Comparison of ENCODE assay signal across 36 mouse cellular contexts in the genomic region with DNA sequence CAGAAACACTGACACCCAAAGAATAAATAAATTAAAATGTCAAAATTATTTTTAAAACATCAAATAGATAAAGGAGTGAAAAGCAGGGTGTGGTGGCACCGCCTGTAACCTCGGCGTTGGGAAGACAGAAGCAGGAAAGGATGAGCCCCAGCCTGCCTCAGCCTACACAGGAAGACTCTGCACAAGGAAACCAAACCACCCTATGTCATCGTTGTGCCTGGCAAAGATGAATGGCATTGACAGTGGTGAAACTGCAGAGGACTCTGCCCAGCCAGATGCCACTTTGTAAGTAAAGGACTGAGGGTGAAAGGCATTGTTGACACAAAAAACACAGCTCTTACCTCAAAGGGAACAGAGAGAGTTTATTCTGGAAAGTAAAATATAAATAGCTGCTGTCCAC. TPM values are rescaled to one million over a fixed set of nuclear protein-coding genes. Genes with fewer than 3 reads are reported as not detected.
"Had no signal": no experiment of that assay in that cellular context is flagged by ENCODE, and none has a peak within 500 bp of the region (broad histone marks: within the 10 kb centered on the region; RNA-seq: fewer than 3 reads in every experiment).

No protein-coding gene starts in this region.

- H3K36me3 ChIP-seq: heart, embryonic 10.5 days; heart, embryonic 12.5 days; heart, embryonic 13.5 days; heart, embryonic 15.5 days; hindbrain, embryonic 10.5 days; hindbrain, embryonic 12.5 days; hindbrain, embryonic 13.5 days; hindbrain, embryonic 15.5 days; intestine, embryonic 15.5 days; kidney, embryonic 15.5 days had no signal

- H3K27me3 ChIP-seq: heart, embryonic 12.5 days; heart, embryonic 13.5 days; heart, embryonic 15.5 days; hindbrain, embryonic 12.5 days; hindbrain, embryonic 13.5 days; hindbrain, embryonic 15.5 days; intestine, embryonic 15.5 days; kidney, embryonic 15.5 days had no signal

- H3K27ac ChIP-seq: heart, embryonic 10.5 days; heart, embryonic 13.5 days; heart, embryonic 15.5 days; hindbrain, embryonic 10.5 days; hindbrain, embryonic 12.5 days; hindbrain, embryonic 13.5 days; hindbrain, embryonic 14.5 days; hindbrain, embryonic 15.5 days; hindbrain, postnatal 0 days; intestine, embryonic 15.5 days; kidney, embryonic 15.5 days; kidney, postnatal 0 days; layer of hippocampus, adult 2 months had no signal

- ATAC-seq: hindbrain, embryonic 16.5 days; hindbrain, postnatal 0 days; inflammation-experienced regulatory T-cells, adult 6 months; intestine, embryonic 15.5 days; intestine, embryonic 16.5 days; intestine, postnatal 0 days had no signal

- H3K4me2 ChIP-seq: heart, embryonic 11.5 days; heart, embryonic 12.5 days; heart, embryonic 13.5 days; heart, embryonic 15.5 days; hindbrain, embryonic 12.5 days; hindbrain, embryonic 13.5 days; hindbrain, embryonic 14.5 days; hindbrain, embryonic 15.5 days; intestine, embryonic 15.5 days; kidney, embryonic 15.5 days had no signal

- H3K9ac ChIP-seq: heart, embryonic 12.5 days; heart, embryonic 13.5 days; heart, embryonic 15.5 days; hindbrain, embryonic 12.5 days; hindbrain, embryonic 13.5 days; hindbrain, embryonic 14.5 days; hindbrain, embryonic 15.5 days; intestine, embryonic 15.5 days; kidney, embryonic 15.5 days had no signal

- DNase-seq: heart, postnatal 10 days; heart, postnatal 14 days; heart, postnatal 36 days; heart, postnatal 4 days; kidney, adult 11 months; kidney, adult 18-20 months; kidney, adult 2 months; kidney, adult 8-10 months; kidney, adult 9 months; kidney, postnatal 10 days; kidney, postnatal 14 days; kidney, postnatal 25 days; kidney, postnatal 36 days; kidney, postnatal 4 days; layer of hippocampus, adult 9-11 months; layer of hippocampus, postnatal 36 days had no signal

- H3K4me3 ChIP-seq: heart, embryonic 10.5 days; heart, embryonic 12.5 days; heart, embryonic 13.5 days; heart, embryonic 15.5 days; hindbrain, embryonic 10.5 days; hindbrain, embryonic 12.5 days; hindbrain, embryonic 13.5 days; hindbrain, embryonic 15.5 days; intestine, embryonic 15.5 days; kidney, embryonic 15.5 days; layer of hippocampus, adult 2 months had no signal

- H3K9me3 ChIP-seq: heart, embryonic 10.5 days; heart, embryonic 15.5 days; hindbrain, embryonic 13.5 days; hindbrain, embryonic 15.5 days; intestine, embryonic 15.5 days; kidney, embryonic 15.5 days had no signal

- H3K4me1 ChIP-seq: heart, embryonic 12.5 days; heart, embryonic 13.5 days; heart, embryonic 15.5 days; hindbrain, embryonic 10.5 days; hindbrain, embryonic 12.5 days; hindbrain, embryonic 13.5 days; hindbrain, embryonic 15.5 days; intestine, embryonic 15.5 days; kidney, embryonic 15.5 days had no signal

RNA-seq across cellular contexts. Expression of gene Podn, which starts 30.0 kb away (rescaled TPM):
- total RNA-seq: hematopoietic stem cell, adult 5-6 weeks had no signal
- polyA plus RNA-seq: inflammation-experienced regulatory T-cells, adult 6 months had no signal
